Mouse (Mus musculus) kidney, postnatal 14 days (tissue): ENCODE measurements around the gene Jph2.
A peak's percentile ranks its signal among the peaks of the same experiment; 100 is the strongest.
"Not testable (repeated sequence)": the region's sequence is repeated elsewhere in the genome, so short reads cannot be mapped to it uniquely, and the experiment has no call there.

Experiments
- DNase-seq: peaks from one replicate; pipeline ENCODE4 v3.0.0; 2022; ENCODE audit warnings: mixed read lengths

Jph2 gene

GRCm38 (mm10) chr2:163411344-163411743, 13.6 kb upstream of the Jph2 start:
- DNase-seq = not testable (repeated sequence)

GRCm38 (mm10) chr2:163410211-163410610, 12.4 kb upstream of the Jph2 start:
- no peak for DNase-seq

- peak; percentile 40 for DNase-seq
These were observed 6.4 kb upstream of the Jph2 start for GRCm38 (mm10) chr2:163404037-163404815.

GRCm38 (mm10) chr2:163401221-163401620, 3.4 kb upstream of the Jph2 start:
- peak; percentile 85 for DNase-seq

GRCm38 (mm10) chr2:163399222-163399621, 1.4 kb upstream of the Jph2 start:
- DNase-seq = no peak

- DNase-seq = no peak
These were observed 977 bp upstream of the Jph2 start for GRCm38 (mm10) chr2:163398770-163399169.

GRCm38 (mm10) chr2:163397071-163397470, 722 bp downstream of the Jph2 start:
- no peak for DNase-seq

- DNase-seq = no peak
These were observed 2.8 kb downstream of the Jph2 start for GRCm38 (mm10) chr2:163394977-163395376.

GRCm38 (mm10) chr2:163393976-163394375, 3.8 kb downstream of the Jph2 start:
- DNase-seq = no peak

GRCm38 (mm10) chr2:163393241-163393640, 4.6 kb downstream of the Jph2 start:
- no peak for DNase-seq

GRCm38 (mm10) chr2:163392436-163392835, 5.4 kb downstream of the Jph2 start:
- no peak for DNase-seq

- peak; percentile 27 for DNase-seq
These were observed 11.2 kb downstream of the Jph2 start for GRCm38 (mm10) chr2:163386423-163387190.

- DNase-seq = no peak
These were observed 12.7 kb downstream of the Jph2 start for GRCm38 (mm10) chr2:163385126-163385525.

GRCm38 (mm10) chr2:163381246-163381645, 16.5 kb downstream of the Jph2 start:
- DNase-seq = no peak

GRCm38 (mm10) chr2:163379366-163379765, 18.4 kb downstream of the Jph2 start:
- DNase-seq = no peak

- no peak for DNase-seq
These were observed 21.7 kb downstream of the Jph2 start for GRCm38 (mm10) chr2:163376082-163376481.

GRCm38 (mm10) chr2:163375468-163375867, 22.3 kb downstream of the Jph2 start:
- no peak for DNase-seq

- no peak for DNase-seq
These were observed 25.2 kb downstream of the Jph2 start for GRCm38 (mm10) chr2:163372627-163373026.

- peak; percentile 38 for DNase-seq
These were observed 27.6 kb downstream of the Jph2 start for GRCm38 (mm10) chr2:163370175-163370574.

GRCm38 (mm10) chr2:163364785-163365541, 32.8 kb downstream of the Jph2 start:
- DNase-seq = peak; percentile 26

- no peak for DNase-seq
These were observed 34.6 kb downstream of the Jph2 start for GRCm38 (mm10) chr2:163362940-163363921.
